Mouse (Mus musculus) intestine, embryonic 14.5 days (tissue): Measurements from ENCODE around the gene Hbb-bs. TPM values are rescaled to one million over a fixed set of nuclear protein-coding genes. Genes with fewer than 3 reads are reported as not detected.
A peak's percentile ranks its signal among the peaks of the same experiment; 100 is the strongest.
"Not testable (repeated sequence)": the region's sequence is repeated elsewhere in the genome, so short reads cannot be mapped to it uniquely, and the experiment has no call there.

ENCODE experiments used
- ATAC-seq: fragments of 200-750 bp; cut with Nextera tagmentation; replicated peaks from 2 replicates; pipeline ENCODE4 v1.8.0; 2017; ENCODE audit warnings: low read depth, moderate number of reproducible peaks, moderate TSS enrichment, moderate library complexity; ENCODE audit not compliant: low FRiP score, low TSS enrichment
- DNase-seq: peaks from one replicate; pipeline ENCODE4 v3.0.0-alpha.2; 2018; ENCODE audit warnings: low spot score
- H3K27ac ChIP-seq: fragments of 300-500 bp; sonication (generic); 2 replicates; pipeline ENCODE4 v1.5.1; 2014; ENCODE audit warnings: low read depth, mild to moderate bottlenecking, control low read depth
- H3K27me3 ChIP-seq: fragments of 300-500 bp; sonication (generic); replicated peaks from 2 replicates; pipeline ENCODE4 v1.6.1; 2014; ENCODE audit warnings: low read length, control low read depth; ENCODE audit not compliant: control insufficient read depth, insufficient read depth
- H3K36me3 ChIP-seq: fragments of 300-500 bp; sonication (generic); 2 replicates; pipeline ENCODE4 v1.6.1; 2014; ENCODE audit warnings: low read length, control low read depth; ENCODE audit not compliant: control insufficient read depth, insufficient read depth
- H3K4me1 ChIP-seq: fragments of 300-500 bp; sonication (generic); replicated peaks from 2 replicates; pipeline ENCODE4 v1.6.1; 2014; ENCODE audit warnings: low read length, control low read depth, mixed read lengths; ENCODE audit not compliant: control insufficient read depth, insufficient read depth
- H3K4me2 ChIP-seq: fragments of 300-500 bp; sonication (generic); 2 replicates; pipeline ENCODE4 v1.6.1; 2014; ENCODE audit warnings: low read length
- H3K4me3 ChIP-seq: fragments of 300-500 bp; sonication (generic); 2 replicates; pipeline ENCODE4 v1.5.1; 2014; ENCODE audit warnings: low read depth, low read length, control low read depth, mixed read lengths
- H3K9ac ChIP-seq: fragments of 300-500 bp; sonication (generic); 2 replicates; pipeline ENCODE4 v1.6.1; 2014; ENCODE audit warnings: mild to moderate bottlenecking, low read length
- H3K9me3 ChIP-seq: fragments of 300-500 bp; sonication (generic); 2 replicates; pipeline ENCODE4 v1.6.1; 2016; ENCODE audit warnings: low read length, control low read depth; ENCODE audit not compliant: control insufficient read depth
- WGBS: fragments of 180-500 bp; shearing (Covaris S2); extraction: QIAGEN DNeasy Blood & Tissue Kit; methylation state at CpG from one replicate; pipeline ENCODE4 v1.1.7; 2014; 5-methylcytosine and 5-hydroxymethylcytosine counted together
- polyA plus RNA-seq: library from polyadenylated mRNA; unstranded; fragments of >200 nt; fragmentation: Nextera tagmentation; extraction: Ambion mirVana; gene quantifications from 2 replicates; pipeline ENCODE4 v1.2.1, GENCODE M21; 2014

Hbb-bs gene
- polyA plus RNA-seq, 1 experiment from 2014 or later = 4,508 TPM

DNA sequence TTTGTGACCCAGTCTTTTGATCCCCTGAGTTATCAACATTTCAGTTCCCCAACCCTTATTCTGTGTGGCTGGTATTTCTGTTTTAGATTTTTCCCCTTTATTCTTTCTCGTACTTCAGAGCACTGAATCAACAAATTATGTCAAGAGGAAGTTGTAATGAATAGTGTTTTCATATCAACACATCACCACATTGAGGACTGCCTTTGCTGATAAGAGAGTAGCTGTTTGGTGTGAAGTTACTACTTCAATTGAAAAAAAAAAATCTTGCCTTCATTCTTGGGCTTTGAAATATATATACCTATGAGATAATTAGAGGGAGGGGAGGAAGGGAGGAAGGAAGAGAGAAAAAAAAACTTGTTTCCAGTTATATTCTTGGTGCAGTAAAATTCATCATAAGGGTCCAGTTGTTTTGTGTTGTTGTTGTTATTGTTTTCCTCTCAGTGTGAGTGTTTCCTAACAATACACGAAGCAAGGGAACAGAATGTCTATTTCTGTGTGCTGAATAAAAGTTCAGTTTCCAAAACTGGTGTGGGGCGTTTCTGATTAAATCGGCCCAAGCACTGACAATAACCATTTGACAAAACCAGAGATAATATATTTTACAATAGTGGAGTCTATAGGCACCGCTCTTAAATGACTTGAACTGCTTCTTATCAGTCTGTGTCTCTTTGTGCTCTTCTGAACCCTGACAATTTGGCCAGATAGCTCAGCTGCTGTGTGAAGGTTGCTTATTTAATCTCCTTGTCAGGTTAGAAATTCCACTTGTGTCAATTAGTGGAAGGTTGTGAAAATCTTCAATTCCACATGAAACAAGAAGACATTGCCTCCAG is 18.7 kb downstream of the Hbb-bs start:
- no peak for ATAC-seq
- Histone ChIP-seq H3K4me3 (no peak overlapping the region), H3K27ac (no peak overlapping the region), H3K9ac (no peak overlapping the region), H3K9me3 (no peaks in the 10 kb centered on the region), H3K4me2 (no peak overlapping the region), H3K4me1 (no peaks in the 10 kb centered on the region), H3K36me3 (no peaks in the 10 kb centered on the region), H3K27me3 (no peaks in the 10 kb centered on the region)
- no peak for DNase-seq
- 55% methylated on average over 5 of the region's 5 CpGs for WGBS

DNA sequence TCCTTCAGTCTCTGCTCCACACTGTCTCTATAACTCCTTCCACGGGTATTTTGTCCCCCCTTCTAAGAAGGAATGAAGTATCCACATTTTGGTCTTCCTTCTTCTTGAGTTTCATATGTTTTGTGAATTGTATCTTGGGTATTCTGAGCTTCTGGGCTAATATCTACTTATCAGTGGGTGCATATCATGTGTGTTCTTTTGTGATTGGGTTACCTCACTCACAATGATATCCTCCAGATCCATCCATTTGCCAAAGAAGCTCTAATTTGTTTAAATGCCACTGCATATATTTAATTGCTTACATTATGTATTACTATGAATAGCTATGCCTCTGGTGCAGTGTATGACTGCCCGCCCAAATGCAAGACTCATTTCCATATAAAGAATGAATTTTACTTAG is 19.8 kb downstream of the Hbb-bs start:
- H3K36me3 ChIP-seq, H3K9me3 ChIP-seq, H3K27me3 ChIP-seq, H3K4me2 ChIP-seq, H3K27ac ChIP-seq, ATAC-seq, H3K4me1 ChIP-seq, H3K4me3 ChIP-seq, H3K9ac ChIP-seq, DNase-seq: not testable (repeated sequence)
- 72% methylated on average over 2 of the region's 2 CpGs for WGBS

DNA sequence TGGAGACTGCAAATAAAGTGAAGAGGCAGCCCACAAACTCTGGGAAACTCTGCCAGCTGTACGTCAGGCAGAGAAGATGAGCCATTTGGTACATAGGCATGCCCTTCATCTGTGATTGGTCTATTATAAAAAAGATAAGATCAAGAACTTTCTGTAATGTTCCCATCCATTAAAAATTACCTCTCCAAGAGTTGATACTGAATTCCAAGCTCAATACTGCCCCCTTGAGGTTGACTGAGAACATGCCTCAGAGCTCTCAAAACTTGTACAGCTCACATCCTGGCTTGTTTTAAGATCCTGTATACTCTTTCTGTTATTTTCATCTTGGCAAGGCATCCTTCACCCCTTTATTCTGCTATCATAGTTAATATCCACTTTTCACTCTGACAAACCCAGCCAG is 21.0 kb downstream of the Hbb-bs start:
- DNase-seq = peak; percentile 51
- no peak overlapping the region for H3K4me3 ChIP-seq
- no peak for ATAC-seq
- WGBS = 63% methylated on average over 1 of the region's 1 CpGs
- no peak overlapping the region for H3K27ac ChIP-seq
- H3K9me3 ChIP-seq = no peaks in the 10 kb centered on the region
- H3K9ac ChIP-seq = no peak overlapping the region
- H3K4me2 ChIP-seq = no peak overlapping the region
- H3K27me3 ChIP-seq = no peaks in the 10 kb centered on the region
- H3K36me3 ChIP-seq = no peaks in the 10 kb centered on the region
- no peaks in the 10 kb centered on the region for H3K4me1 ChIP-seq

DNA sequence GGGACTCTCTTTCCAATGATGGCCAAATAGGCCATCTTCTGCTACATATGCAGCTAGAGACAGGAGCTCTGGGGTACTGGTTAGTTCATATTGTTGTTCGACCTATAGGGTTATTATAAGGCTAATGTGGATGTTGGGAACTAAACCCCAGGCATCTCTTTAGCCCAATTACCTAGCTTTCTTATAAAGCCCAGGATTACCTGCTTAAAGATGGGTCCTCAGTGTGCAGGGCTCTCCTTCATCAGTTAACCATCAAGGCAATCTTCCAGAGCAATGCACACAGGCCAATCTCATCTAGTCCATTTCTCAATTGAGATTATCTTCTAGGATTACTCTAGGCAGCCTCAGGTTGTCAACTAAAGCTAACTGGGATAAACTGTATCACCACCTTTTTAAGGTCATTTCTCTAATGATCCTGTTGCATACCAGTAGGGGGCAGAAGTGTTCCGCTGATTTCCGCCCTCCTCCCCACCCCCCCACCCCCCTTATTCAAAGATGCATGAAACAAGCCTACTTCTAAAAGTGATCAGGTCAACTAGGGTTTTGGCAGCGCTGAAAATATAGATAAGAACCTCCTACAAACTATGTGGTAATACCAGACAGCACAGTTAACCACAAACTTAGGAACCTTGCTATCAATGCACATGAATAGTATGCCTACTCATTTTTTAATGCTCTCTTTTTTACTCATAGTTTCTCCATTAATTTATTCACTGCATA is 35.1 kb downstream of the Hbb-bs start:
- Histone ChIP-seq H3K36me3 (no peaks in the 10 kb centered on the region), H3K9ac (no peak overlapping the region), H3K4me2 (no peak overlapping the region), H3K4me1 (no peaks in the 10 kb centered on the region), H3K27me3 (no peaks in the 10 kb centered on the region), H3K27ac (no peak overlapping the region), H3K9me3 (no peaks in the 10 kb centered on the region), H3K4me3 (no peak overlapping the region)
- WGBS = 22% methylated on average over 4 of the region's 4 CpGs
- DNase-seq (no peak), ATAC-seq (no peak)

DNA sequence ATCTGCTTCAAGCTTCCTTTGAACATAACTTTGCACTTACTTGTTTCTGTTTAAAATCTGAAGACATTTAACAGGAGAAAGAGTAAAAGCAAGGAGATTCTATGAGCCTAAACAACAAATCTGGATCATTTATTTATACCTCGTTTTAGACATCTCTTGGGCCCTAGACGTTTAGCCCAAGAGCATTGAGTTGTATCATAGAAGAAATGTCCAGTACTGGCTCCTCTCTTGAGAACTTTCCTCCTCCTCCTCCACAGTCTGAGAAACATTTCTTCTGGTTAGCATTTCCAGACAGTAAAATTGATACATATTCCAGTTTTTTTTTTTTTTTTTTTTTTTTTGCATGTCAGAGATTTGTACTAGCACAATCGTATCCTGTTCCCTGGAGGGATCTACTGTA is 36.2 kb downstream of the Hbb-bs start, which contains the start of gene Olfr67:
Olfr67 (minus strand) TSS at position 101 of the 400 bp plus-strand sequence.
- 69% methylated on average over 3 of the region's 3 CpGs for WGBS

DNA sequence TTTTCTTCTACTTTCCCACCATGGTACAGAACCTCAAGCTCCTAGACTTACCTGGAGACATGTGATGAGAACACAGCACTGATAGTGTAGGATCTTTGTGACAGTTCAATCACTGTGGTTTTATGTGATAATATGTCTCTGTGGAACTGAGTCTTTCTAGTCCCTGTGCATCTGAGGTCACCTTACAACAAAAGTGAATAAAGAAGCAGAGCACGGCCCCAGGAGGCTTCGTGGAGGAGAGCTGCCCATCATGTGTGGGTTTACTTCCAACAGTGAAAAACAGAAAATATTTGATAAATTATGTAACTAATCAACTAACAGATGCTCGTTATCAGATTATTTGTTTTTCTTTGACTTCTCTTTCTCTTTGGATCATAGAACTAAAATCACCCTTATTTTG is 48.3 kb downstream of the Hbb-bs start, which contains the start of gene Olfr68:
Olfr68 (minus strand) TSS at position 101 of the 400 bp plus-strand sequence.
- H3K9me3 ChIP-seq = no peaks in the 10 kb centered on the region
- H3K27me3 ChIP-seq = no peaks in the 10 kb centered on the region
- H3K27ac ChIP-seq = no peak within 1 kb of the TSS
- no peak within 1 kb of the TSS for H3K4me3 ChIP-seq
- H3K4me2 ChIP-seq = no peak within 1 kb of the TSS
- no peaks in the 10 kb centered on the region for H3K36me3 ChIP-seq
- no peaks in the 10 kb centered on the region for H3K4me1 ChIP-seq
- WGBS = 75% methylated on average over 3 of the region's 3 CpGs
- no peak for DNase-seq
- ATAC-seq = no peak
- H3K9ac ChIP-seq = no peak within 1 kb of the TSS

More for the DNA sequence above, 36.2 kb downstream of the Hbb-bs start, which contains the start of gene Olfr67:
- Histone ChIP-seq H3K4me1 (no peaks in the 10 kb centered on the region), H3K9me3 (no peaks in the 10 kb centered on the region), H3K27me3 (no peaks in the 10 kb centered on the region), H3K4me2 (no peak within 1 kb of the TSS), H3K4me3 (no peak within 1 kb of the TSS), H3K27ac (no peak within 1 kb of the TSS), H3K36me3 (no peaks in the 10 kb centered on the region), H3K9ac (no peak within 1 kb of the TSS)
- no peak for ATAC-seq
- no peak for DNase-seq

DNA sequence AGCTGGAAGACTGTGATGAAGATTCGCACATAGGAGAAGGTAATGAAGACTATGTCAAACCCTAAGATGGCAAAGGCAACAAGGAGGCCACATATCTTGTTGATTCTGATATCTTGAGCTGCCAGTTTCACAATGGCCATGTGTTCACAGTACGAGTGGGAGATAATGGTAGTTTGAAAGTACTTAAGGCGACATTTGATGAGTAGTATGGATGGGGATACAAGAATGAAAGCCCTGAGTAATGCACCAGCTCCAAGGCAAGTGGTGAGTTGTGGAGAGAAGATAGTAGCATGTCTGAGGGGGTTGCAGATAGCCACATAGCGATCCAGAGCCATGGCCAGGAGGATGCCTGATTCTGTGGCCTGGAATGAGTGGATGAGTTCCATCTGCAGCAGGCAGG is 50.2 kb downstream of the Hbb-bs start:
- DNase-seq, H3K9ac ChIP-seq, H3K9me3 ChIP-seq, ATAC-seq, H3K4me1 ChIP-seq, H3K4me3 ChIP-seq, H3K4me2 ChIP-seq, H3K36me3 ChIP-seq, H3K27ac ChIP-seq, H3K27me3 ChIP-seq: not testable (repeated sequence)
- WGBS = 79% methylated on average over 4 of the region's 4 CpGs
